Mouse (Mus musculus) heart, embryonic 16.5 days (tissue): ENCODE results near the gene Nipal4. TPM values are rescaled to one million over a fixed set of nuclear protein-coding genes. Genes with fewer than 3 reads are reported as not detected.

Experiments used
- ATAC-seq: fragments of 200-750 bp; cut with Nextera tagmentation; replicated peaks from 2 replicates; pipeline ENCODE4 v1.8.0; 2017; ENCODE audit warnings: moderate number of reproducible peaks; ENCODE audit not compliant: insufficient read depth, low FRiP score; ENCODE audit errors: extremely low read depth
- H3K27ac ChIP-seq: fragments of 300-500 bp; sonication (generic); 2 replicates; pipeline ENCODE4 v1.5.1; 2014; ENCODE audit warnings: mild to moderate bottlenecking, low read length, control low read depth, moderate library complexity
- H3K27me3 ChIP-seq: fragments of 300-500 bp; sonication (generic); 2 replicates; pipeline ENCODE4 v1.6.1; 2014; ENCODE audit warnings: low read length, mixed read lengths; ENCODE audit not compliant: control insufficient read depth, insufficient read depth
- H3K36me3 ChIP-seq: fragments of 300-500 bp; sonication (generic); 2 replicates; pipeline ENCODE4 v1.6.1; 2014; ENCODE audit not compliant: control insufficient read depth, insufficient read depth
- H3K4me1 ChIP-seq: fragments of 300-500 bp; sonication (generic); 2 replicates; pipeline ENCODE4 v1.6.1; 2014; ENCODE audit warnings: low read length, mixed read lengths; ENCODE audit not compliant: control insufficient read depth, insufficient read depth
- H3K4me2 ChIP-seq: fragments of 300-500 bp; sonication (generic); 2 replicates; pipeline ENCODE4 v1.6.1; 2014; ENCODE audit warnings: low read depth, mild to moderate bottlenecking, control low read depth, low read length
- H3K4me3 ChIP-seq: fragments of 300-500 bp; sonication (generic); 2 replicates; pipeline ENCODE4 v1.5.1; 2014; ENCODE audit warnings: mild to moderate bottlenecking, control low read depth, low read length
- H3K9ac ChIP-seq: fragments of 300-500 bp; sonication (generic); 2 replicates; pipeline ENCODE4 v1.6.1; 2014; ENCODE audit warnings: low read length, control low read depth
- H3K9me3 ChIP-seq: fragments of 300-500 bp; sonication (generic); replicated peaks from 2 replicates; pipeline ENCODE4 v1.6.1; 2016; ENCODE audit warnings: low read length; ENCODE audit not compliant: control insufficient read depth
- WGBS: fragments of 180-500 bp; shearing (Covaris S2); extraction: QIAGEN DNeasy Blood & Tissue Kit; methylation state at CpG from one replicate; pipeline ENCODE4 v1.1.7; 2014; 5-methylcytosine and 5-hydroxymethylcytosine counted together
- polyA plus RNA-seq: library from polyadenylated mRNA; unstranded; fragments of >200 nt; fragmentation: Nextera tagmentation; extraction: Ambion mirVana; gene quantifications from 2 replicates; pipeline ENCODE4 v1.2.1, GENCODE M21; 2015

Nipal4 gene
- polyA plus RNA-seq, 1 experiment from 2014 or later, result 4.9 TPM

DNA sequence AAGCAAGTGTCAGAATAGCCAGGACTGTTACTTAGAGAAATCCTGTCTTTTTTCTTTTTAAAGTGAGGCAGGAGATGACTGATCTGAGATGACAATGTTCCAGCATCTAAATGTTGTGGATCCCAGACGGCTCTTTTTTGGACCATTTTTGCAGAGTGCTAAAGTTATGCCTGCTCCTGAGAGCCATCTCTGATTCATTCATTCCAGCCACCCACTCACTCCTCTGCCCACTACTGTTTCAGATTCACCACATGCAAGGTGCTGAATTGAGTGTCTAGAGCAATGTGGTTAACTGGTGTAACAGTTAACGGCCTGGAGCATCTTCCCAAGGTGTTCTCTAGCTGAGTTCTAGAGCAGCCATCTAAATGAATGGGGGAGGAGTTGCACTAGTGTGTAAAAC lies 31.4 kb downstream of the Nipal4 start:
- 83% methylated on average over 2 of the region's 2 CpGs for WGBS
- peaks cover 67% of the 10 kb centered on the region for H3K36me3 ChIP-seq
- H3K27ac ChIP-seq, result no peak overlapping the region
- no peak overlapping the region for H3K4me2 ChIP-seq
- H3K9me3 ChIP-seq, result no peaks in the 10 kb centered on the region
- H3K27me3 ChIP-seq, result no peaks in the 10 kb centered on the region
- no peak overlapping the region for H3K4me3 ChIP-seq
- no peak for ATAC-seq
- H3K9ac ChIP-seq, result no peak overlapping the region
- H3K4me1 ChIP-seq, result peaks cover 5% of the 10 kb centered on the region; the same call in 1 of the 2 replicates

DNA sequence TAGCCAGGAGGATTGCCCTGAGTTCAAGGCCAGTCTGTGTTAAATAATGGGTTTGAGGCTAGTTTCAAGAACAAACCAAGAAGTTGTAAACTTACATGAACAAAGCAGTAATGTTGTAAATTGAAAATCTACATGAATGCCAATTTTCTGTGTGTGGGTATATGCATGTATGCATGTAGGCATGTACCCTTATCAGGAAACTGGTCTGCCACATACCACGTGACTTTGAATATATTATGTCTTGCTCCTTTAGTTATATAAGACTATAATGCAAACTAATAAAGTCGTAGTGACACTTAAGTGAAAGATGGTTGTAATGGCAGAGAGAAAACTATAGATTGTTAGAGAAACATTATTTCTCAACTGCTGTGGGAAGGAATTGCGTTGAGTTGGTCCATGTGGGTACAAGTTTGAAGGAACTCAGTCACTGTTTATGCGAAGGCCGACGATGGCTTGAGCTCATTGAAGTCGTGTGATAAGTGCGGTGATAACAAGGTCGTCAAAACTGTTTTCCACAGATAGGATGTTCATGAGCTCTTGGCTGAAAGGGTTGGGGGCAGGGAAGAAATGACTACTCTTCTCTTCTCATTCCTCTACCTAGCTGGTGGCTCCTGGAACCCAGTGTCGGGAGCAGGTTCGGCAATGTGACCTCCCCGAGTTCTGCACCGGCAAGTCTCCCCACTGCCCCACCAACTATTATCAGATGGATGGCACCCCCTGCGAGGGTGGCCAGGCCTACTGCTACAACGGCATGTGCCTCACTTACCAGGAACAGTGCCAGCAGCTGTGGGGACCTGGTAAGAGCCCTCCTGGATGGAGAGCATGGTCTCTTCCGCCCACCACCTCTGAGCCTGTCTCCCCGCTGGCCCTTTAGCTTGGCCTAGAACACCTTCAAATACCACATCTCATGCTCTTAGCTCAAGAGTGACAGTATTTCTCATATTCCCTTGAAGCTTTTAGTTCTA lies 35.0 kb downstream of the Nipal4 start:
- no peak overlapping the region for H3K9ac ChIP-seq
- no peak overlapping the region for H3K27ac ChIP-seq
- H3K27me3 ChIP-seq, result no peaks in the 10 kb centered on the region
- peaks cover 44% of the 10 kb centered on the region for H3K36me3 ChIP-seq
- WGBS, result 73% methylated on average over 17 of the region's 17 CpGs
- no peaks in the 10 kb centered on the region for H3K9me3 ChIP-seq
- H3K4me2 ChIP-seq, result no peak overlapping the region
- ATAC-seq, result no peak
- H3K4me1 ChIP-seq, result peaks cover 5% of the 10 kb centered on the region; the same call in 1 of the 2 replicates
- no peak overlapping the region for H3K4me3 ChIP-seq

DNA sequence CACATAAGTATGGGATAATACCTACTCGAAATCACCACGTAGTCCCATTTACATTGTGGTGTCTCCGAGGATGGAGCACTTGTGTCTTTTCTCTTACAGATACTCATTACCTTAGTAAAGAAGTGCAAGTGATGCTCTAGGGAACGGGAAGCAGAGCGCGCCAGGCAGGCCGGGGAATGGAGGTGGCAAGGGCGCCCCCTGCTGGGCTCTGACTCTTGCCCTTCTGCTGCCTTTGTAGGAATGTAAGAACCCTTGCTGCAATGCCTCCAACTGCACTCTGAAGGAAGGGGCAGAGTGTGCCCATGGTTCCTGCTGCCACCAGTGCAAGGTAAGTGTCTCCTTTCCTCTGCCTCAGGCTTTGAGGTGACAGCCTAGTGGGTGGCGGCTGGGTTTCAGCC lies 37.8 kb downstream of the Nipal4 start:
- H3K27me3 ChIP-seq, result no peaks in the 10 kb centered on the region
- H3K36me3 ChIP-seq, result peaks cover 45% of the 10 kb centered on the region
- WGBS, result 63% methylated on average over 9 of the region's 9 CpGs
- no peak overlapping the region for H3K27ac ChIP-seq
- no peak overlapping the region for H3K4me3 ChIP-seq
- 0 out of 2 replicates have a peak, but pooled peaks have one; percentile 18 for ATAC-seq
- H3K4me2 ChIP-seq, result no peak overlapping the region
- H3K4me1 ChIP-seq, result peaks cover 5% of the 10 kb centered on the region; the same call in 1 of the 2 replicates
- H3K9me3 ChIP-seq, result no peaks in the 10 kb centered on the region
- no peak overlapping the region for H3K9ac ChIP-seq

DNA sequence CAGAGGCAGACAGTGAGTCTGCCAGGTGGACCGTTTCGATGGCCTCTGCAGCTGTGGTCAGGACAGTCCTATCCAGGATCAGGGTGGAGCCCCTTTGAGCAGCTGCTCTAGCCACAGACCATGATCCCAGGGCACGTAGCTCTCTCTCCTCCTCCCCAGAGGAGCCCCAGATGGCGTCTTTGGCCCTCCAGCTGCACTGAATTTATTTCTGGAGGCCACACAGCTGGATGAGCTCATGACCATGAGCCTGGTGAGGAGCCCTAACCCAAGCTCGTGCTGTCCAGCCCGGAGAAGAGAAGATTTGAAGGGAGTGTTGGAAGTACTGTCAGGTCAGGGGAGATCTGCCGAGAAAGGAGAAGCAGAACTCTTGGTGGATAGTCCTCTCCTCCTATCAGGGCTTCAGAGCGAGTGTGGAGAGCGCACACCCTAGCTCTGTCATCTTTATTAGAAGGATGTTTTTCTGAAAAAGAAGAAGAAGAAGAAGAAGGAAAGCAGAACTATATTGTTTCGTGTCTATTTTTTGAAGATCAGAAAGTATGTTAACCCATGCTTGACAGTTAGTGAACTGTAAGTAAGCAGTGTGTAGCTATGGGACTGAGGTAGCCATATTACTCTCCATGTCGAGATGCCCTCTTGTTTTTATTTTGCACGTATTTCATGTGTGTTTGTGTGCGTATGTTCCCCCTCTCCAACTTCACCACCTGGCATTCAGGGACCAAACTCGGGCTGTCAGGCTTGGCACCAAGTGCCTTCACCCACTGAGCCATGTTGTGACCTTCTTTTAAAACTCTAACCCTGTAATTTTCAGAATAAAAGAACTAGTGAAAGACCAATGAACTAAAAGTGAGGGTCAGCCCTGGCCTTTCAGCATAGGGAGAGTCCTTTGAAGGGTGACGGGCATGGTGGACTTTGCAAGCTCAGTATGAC lies 38.4 kb downstream of the Nipal4 start:
- no peak overlapping the region for H3K4me2 ChIP-seq
- ATAC-seq, result 0 out of 2 replicates have a peak, but pooled peaks have one; percentile 45
- peak overlapping the region; percentile 11; the same call in 1 of the 2 replicates for H3K27ac ChIP-seq
- H3K9ac ChIP-seq, result no peak overlapping the region
- 70% methylated on average over 15 of the region's 15 CpGs for WGBS
- peaks cover 48% of the 10 kb centered on the region for H3K36me3 ChIP-seq
- peaks cover 5% of the 10 kb centered on the region; the same call in 1 of the 2 replicates for H3K4me1 ChIP-seq
- H3K4me3 ChIP-seq, result no peak overlapping the region
- no peaks in the 10 kb centered on the region for H3K9me3 ChIP-seq
- H3K27me3 ChIP-seq, result no peaks in the 10 kb centered on the region

DNA sequence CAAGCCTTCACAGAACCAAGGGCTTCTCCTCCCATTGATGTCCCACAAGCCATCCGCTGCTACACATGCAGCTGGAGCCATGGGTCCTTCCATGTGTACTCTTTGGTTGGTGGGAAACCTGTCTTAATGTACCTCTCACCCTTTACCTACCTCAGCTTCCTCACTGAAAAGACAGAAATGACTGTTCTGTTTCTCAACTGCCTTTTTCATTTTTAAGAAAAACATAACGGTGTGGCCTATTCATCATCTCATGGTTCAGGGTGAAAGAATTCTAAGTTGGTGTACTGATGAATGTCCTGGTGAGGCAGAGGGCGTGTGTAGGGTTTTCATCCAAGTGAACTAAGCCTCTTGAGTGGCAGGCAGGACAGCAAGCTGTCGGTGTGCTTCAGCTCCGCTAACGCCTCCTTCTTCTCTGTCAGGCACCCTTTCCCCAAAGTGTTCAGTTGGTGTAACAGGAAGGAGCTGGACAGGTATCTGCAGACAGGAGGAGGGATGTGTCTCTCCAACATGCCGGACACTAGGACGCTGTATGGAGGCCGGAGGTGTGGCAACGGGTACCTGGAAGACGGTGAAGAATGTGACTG lies 39.4 kb downstream of the Nipal4 start:
- H3K27me3 ChIP-seq, result no peaks in the 10 kb centered on the region
- H3K9me3 ChIP-seq, result no peaks in the 10 kb centered on the region
- no peak overlapping the region for H3K4me2 ChIP-seq
- H3K9ac ChIP-seq, result no peak overlapping the region
- H3K4me3 ChIP-seq, result no peak overlapping the region
- peaks cover 53% of the 10 kb centered on the region for H3K36me3 ChIP-seq
- H3K27ac ChIP-seq, result peak overlapping the region; percentile 11; the same call in 1 of the 2 replicates
- H3K4me1 ChIP-seq, result peaks cover 5% of the 10 kb centered on the region; the same call in 1 of the 2 replicates
- ATAC-seq, result no peak
- 82% methylated on average over 11 of the region's 11 CpGs for WGBS

DNA sequence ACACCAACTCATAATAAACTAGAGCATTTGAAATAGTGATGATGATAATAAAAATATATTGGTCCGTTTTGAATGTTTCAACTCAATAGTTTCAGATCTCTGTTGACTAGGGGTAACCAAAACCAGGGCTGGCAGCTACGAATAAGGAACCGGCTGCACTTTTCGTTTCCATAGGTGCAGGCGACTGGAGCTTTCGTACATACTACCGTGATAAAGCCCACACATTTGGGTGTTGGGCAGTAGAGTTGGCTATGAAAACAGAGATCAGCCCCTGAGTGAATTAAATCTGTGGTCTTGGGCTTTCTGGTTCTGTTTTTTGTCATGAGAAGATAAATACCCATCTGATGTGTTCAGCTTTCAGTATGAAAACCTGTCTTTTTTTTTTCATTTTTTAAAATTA lies 40.0 kb downstream of the Nipal4 start:
- H3K27me3 ChIP-seq, result no peaks in the 10 kb centered on the region
- no peak overlapping the region for H3K27ac ChIP-seq
- H3K9ac ChIP-seq, result no peak overlapping the region
- no peak overlapping the region for H3K4me3 ChIP-seq
- H3K36me3 ChIP-seq, result peaks cover 54% of the 10 kb centered on the region
- no peaks in the 10 kb centered on the region for H3K9me3 ChIP-seq
- 87% methylated on average over 7 of the region's 7 CpGs for WGBS
- H3K4me2 ChIP-seq, result no peak overlapping the region
- ATAC-seq, result no peak
- peaks cover 10% of the 10 kb centered on the region for H3K4me1 ChIP-seq

DNA sequence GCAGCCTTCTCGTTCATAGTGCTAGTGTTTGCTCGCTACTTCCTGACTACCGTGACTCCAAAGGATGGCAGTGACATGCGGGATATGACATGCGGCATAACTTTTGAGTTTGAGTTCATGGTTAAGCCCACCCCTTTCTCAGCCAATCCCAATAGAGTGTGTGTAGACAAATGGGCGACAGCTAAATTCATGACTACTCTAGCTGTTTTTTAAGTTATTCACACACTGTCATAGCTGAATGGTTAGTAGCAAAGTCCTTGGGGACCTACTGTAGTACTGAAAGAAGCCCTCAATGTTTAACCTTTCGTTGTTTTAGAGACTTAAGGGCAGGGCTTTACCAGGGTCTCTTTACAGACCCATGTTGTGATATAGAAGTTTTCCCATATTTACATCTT lies 40.5 kb downstream of the Nipal4 start:
- 87% methylated on average over 7 of the region's 7 CpGs for WGBS
- Histone ChIP-seq H3K27ac (no peak overlapping the region), H3K4me1 (peaks cover 10% of the 10 kb centered on the region), H3K4me2 (no peak overlapping the region), H3K9me3 (no peaks in the 10 kb centered on the region), H3K9ac (no peak overlapping the region), H3K27me3 (no peaks in the 10 kb centered on the region), H3K4me3 (no peak overlapping the region), H3K36me3 (peaks cover 56% of the 10 kb centered on the region)
- no peak for ATAC-seq

DNA sequence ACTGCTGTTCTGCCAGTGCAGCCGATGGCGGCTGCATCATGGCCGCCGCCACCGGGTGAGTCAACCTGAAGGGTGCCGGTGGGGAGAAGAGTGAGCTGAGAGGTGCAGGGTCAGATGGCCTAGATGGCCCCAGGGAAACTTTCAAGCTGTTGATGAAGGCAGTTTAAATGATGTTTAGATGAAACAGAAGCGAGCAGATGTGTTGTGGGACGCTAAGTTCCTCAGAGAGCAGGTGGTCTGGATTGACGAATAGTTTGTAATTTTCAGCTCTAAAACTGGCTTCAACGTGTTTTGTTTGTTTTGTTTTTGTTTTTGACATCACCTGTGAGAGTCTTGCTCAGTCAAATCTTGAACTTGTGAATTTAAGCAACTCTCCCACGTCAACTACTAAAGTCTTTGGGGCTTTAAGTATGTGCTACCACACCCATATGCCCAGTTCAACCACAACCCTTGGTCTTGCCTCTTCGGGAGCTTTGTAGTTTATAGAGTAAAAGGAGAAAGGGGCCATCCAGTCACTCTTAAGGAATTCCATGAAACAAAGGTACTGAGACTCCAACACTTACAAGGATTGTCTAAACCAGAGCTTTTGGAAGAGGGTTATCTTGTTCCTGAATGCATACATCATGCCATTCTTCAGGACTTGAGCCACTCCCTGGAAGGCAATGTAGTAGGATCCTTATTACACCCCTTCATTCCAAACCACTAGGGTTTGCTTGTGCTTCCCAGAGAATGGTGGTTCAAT lies 41.0 kb downstream of the Nipal4 start:
- Histone ChIP-seq H3K4me1 (peaks cover 5% of the 10 kb centered on the region), H3K9me3 (no peaks in the 10 kb centered on the region), H3K36me3 (peaks cover 55% of the 10 kb centered on the region), H3K27me3 (no peaks in the 10 kb centered on the region), H3K4me2 (no peak overlapping the region), H3K9ac (no peak overlapping the region), H3K4me3 (no peak overlapping the region), H3K27ac (no peak overlapping the region)
- no peak for ATAC-seq
- 87% methylated on average over 12 of the region's 12 CpGs for WGBS
